Mouse (Mus musculus): ENCODE measurements around the gene Cldn6.

- TF ChIP-seq CTCF (IDR thresholded peaks at IDR 0.05; ENCODE audit: insufficient read depth, low read depth, low read length) (no peak), POLR2A (IDR thresholded peaks at IDR 0.05; ENCODE audit: insufficient read depth, low read depth, low read length) (no peak)
Measured at GRCm38 (mm10) chr17:23672761-23673160, 6.3 kb upstream of the Cldn6 start.
